ENCODE assay signal across 24 mouse cellular contexts in genomic region chr3:101469675-101470074, GRCm38 (mm10).
A peak's percentile ranks its signal among the peaks of the same experiment; 100 is the strongest.
DNase-seq lines count a peak whose midpoint lies in the region; ATAC-seq and TF ChIP-seq lines count a peak whose summit lies in the region.
"Had no signal": no experiment of that assay in that cellular context is flagged by ENCODE, and none has a peak within 500 bp of the region (broad histone marks: within the 10 kb centered on the region; RNA-seq: fewer than 3 reads in every experiment).

No protein-coding gene starts in this region.

- ATAC-seq in liver, embryonic 12.5 days, result 0 out of 2 replicates have a peak, but pooled peaks have one; percentile 35
- ATAC-seq in liver, embryonic 11.5 days (replicated peaks; ENCODE audit: low FRiP score), result no peak
- peak; percentile 68 for ATAC-seq in G1E (ENCODE audit: extremely low read depth, insufficient number of reproducible peaks, low FRiP score, poor library complexity, severe bottlenecking)
- ATAC-seq in megakaryocyte progenitor cell, adult 5-6 weeks (replicated peaks; ENCODE audit: poor library complexity), result peak; percentile 61
- ATAC-seq in inflammation-experienced regulatory T-cells, adult 6 months, result no peak
- no peak for ATAC-seq in frontal cortex, adult (ENCODE audit: low TSS enrichment)
- ATAC-seq: CD4-positive, CD25-positive, alpha-beta regulatory T cell, adult 4 months; forebrain, embryonic 13.5 days; forebrain, embryonic 15.5 days; forebrain, postnatal 0 days had no signal

- peaks cover under 1% of the 10 kb centered on the region; the same call in 1 of the 2 replicates for H3K4me1 ChIP-seq in liver, embryonic 12.5 days
- H3K4me1 ChIP-seq in liver, embryonic 11.5 days (replicated peaks; ENCODE audit: control insufficient read depth, insufficient read depth, low read length), result no peaks in the 10 kb centered on the region
- peaks cover 73% of the 10 kb centered on the region for H3K4me1 ChIP-seq in G1E (ENCODE audit: insufficient read depth, low read depth, low read length)
- H3K4me1 ChIP-seq: forebrain, embryonic 13.5 days; forebrain, embryonic 15.5 days had no signal

- H3K27ac ChIP-seq in liver, embryonic 12.5 days, result no peak overlapping the region
- H3K27ac ChIP-seq in liver, embryonic 11.5 days (ENCODE audit: low read depth, low read length), result no peak overlapping the region
- H3K27ac ChIP-seq: embryonic facial prominence, embryonic 10.5 days; embryonic facial prominence, embryonic 12.5 days; forebrain, embryonic 13.5 days; forebrain, embryonic 15.5 days had no signal

- H3K36me3 ChIP-seq in liver, embryonic 12.5 days, result no peaks in the 10 kb centered on the region
- H3K36me3 ChIP-seq in liver, embryonic 11.5 days (ENCODE audit: control insufficient read depth, insufficient read depth, low read length), result no peaks in the 10 kb centered on the region
- H3K36me3 ChIP-seq in G1E (replicated peaks), result peaks cover 11% of the 10 kb centered on the region
- H3K36me3 ChIP-seq: embryonic facial prominence, embryonic 10.5 days; embryonic facial prominence, embryonic 12.5 days; forebrain, embryonic 15.5 days had no signal

- TF ChIP-seq CTCF in G1E (IDR thresholded peaks at IDR 0.05; ENCODE audit: low read depth, low read length), result no peak

- no peak for DNase-seq in liver, embryonic 11.5 days (ENCODE audit: low spot score)
- DNase-seq in G1E (ENCODE audit: low spot score), result peak; percentile 60
- DNase-seq in c-Kit-positive CD71-positive TER-119-positive erythroid progenitor cells, embryonic 14.5 days (ENCODE audit: low spot score), result peak; percentile 14
- DNase-seq in urinary bladder, postnatal 14 days (ENCODE audit: low spot score), result no peak
- DNase-seq: adrenal gland, adult 2 months; adrenal gland, postnatal 10 days; adrenal gland, postnatal 25 days; B cell, adult 2 months; cerebellum, adult 11 months; cerebellum, adult 18-20 months; cerebellum, adult 8-10 months; cerebellum, adult 9-11 months; cerebellum, postnatal 14 days; cerebellum, postnatal 36 days; forebrain, postnatal 0 days had no signal

- no peaks in the 10 kb centered on the region for H3K9me3 ChIP-seq in liver, embryonic 12.5 days (replicated peaks)
- H3K9me3 ChIP-seq in liver, embryonic 11.5 days (ENCODE audit: control insufficient read depth, low read length), result no peaks in the 10 kb centered on the region
- H3K9me3 ChIP-seq in G1E (replicated peaks), result no peaks in the 10 kb centered on the region
- H3K9me3 ChIP-seq: embryonic facial prominence, embryonic 10.5 days; embryonic facial prominence, embryonic 12.5 days; forebrain, embryonic 13.5 days; forebrain, embryonic 15.5 days had no signal

- H3K27me3 ChIP-seq in liver, embryonic 12.5 days (replicated peaks), result 0 out of 2 replicates have a peak, but pooled peaks cover 5% of the 10 kb centered on the region
- H3K27me3 ChIP-seq in liver, embryonic 11.5 days (replicated peaks; ENCODE audit: control insufficient read depth, insufficient read depth, low read length), result no peaks in the 10 kb centered on the region
- H3K27me3 ChIP-seq in G1E (ENCODE audit: insufficient read depth, low read length), result peaks cover 14% of the 10 kb centered on the region
- H3K27me3 ChIP-seq: embryonic facial prominence, embryonic 12.5 days; forebrain, embryonic 13.5 days; forebrain, embryonic 15.5 days had no signal

- no peak overlapping the region for H3K4me2 ChIP-seq in liver, embryonic 12.5 days
- H3K4me2 ChIP-seq in liver, embryonic 11.5 days, result no peak overlapping the region
- H3K4me2 ChIP-seq: embryonic facial prominence, embryonic 12.5 days; forebrain, embryonic 13.5 days; forebrain, embryonic 15.5 days had no signal

- H3K9ac ChIP-seq in liver, embryonic 12.5 days, result no peak overlapping the region
- no peak overlapping the region for H3K9ac ChIP-seq in liver, embryonic 11.5 days (ENCODE audit: low read depth, low read length)
- H3K9ac ChIP-seq: embryonic facial prominence, embryonic 12.5 days; forebrain, embryonic 13.5 days; forebrain, embryonic 15.5 days; forebrain, postnatal 0 days had no signal

- WGBS in liver, embryonic 12.5 days (ENCODE audit: insufficient replicate concordance), result 26% methylated on average over 9 of the region's 9 CpGs
- 56% methylated on average over 9 of the region's 9 CpGs for WGBS in liver, embryonic 11.5 days

- no peak overlapping the region for H3K4me3 ChIP-seq in liver, embryonic 12.5 days
- no peak overlapping the region for H3K4me3 ChIP-seq in liver, embryonic 11.5 days (ENCODE audit: low read depth, low read length)
- H3K4me3 ChIP-seq in G1E (ENCODE audit: low read depth, low read length), result no peak overlapping the region
- H3K4me3 ChIP-seq: embryonic facial prominence, embryonic 10.5 days; embryonic facial prominence, embryonic 12.5 days; forebrain, embryonic 13.5 days; forebrain, embryonic 15.5 days had no signal

Comparison
In these comparisons a context has a peak if more than half of its experiments do, and no peak if none do; other contexts are left out.
1. ATAC-seq: peak in liver, embryonic 12.5 days (single experiment), G1E (single experiment) and megakaryocyte progenitor cell, adult 5-6 weeks (single experiment); none in liver, embryonic 11.5 days (single experiment), inflammation-experienced regulatory T-cells, adult 6 months (single experiment) and frontal cortex, adult (single experiment).
2. DNase-seq: peak in G1E (single experiment) and c-Kit-positive CD71-positive TER-119-positive erythroid progenitor cells, embryonic 14.5 days (single experiment); none in liver, embryonic 11.5 days (single experiment) and urinary bladder, postnatal 14 days (single experiment).